Mouse (Mus musculus): ENCODE data around the gene Glycam1. TPM values are rescaled to one million over a fixed set of nuclear protein-coding genes. Genes with fewer than 3 reads are reported as not detected.

Gene Glycam1
- total RNA-seq (2012; rRNA removed): not detected in 2 replicates
- not detected for polyA plus RNA-seq (2012; ENCODE audit: insufficient read depth in 1 of 2, insufficient read length in 2 of 2, low read depth in 1 of 2, low replicate concordance in 2 of 2, missing spikeins in 1 of 2)

- H3K27ac ChIP-seq (ENCODE audit: control insufficient read depth, low read depth, low read length): no peak within 1 kb of the TSS
- H3K9ac ChIP-seq (ENCODE audit: control insufficient read depth, low read depth, low read length, poor library complexity, severe bottlenecking): no peak within 1 kb of the TSS
- no peaks in the 10 kb centered on the region for H3K79me2 ChIP-seq (ENCODE audit: control insufficient read depth, insufficient read depth, low read length, poor library complexity)
- H3K4me1 ChIP-seq (ENCODE audit: control insufficient read depth in 1 of 2, insufficient read depth in 2 of 2, low read length in 2 of 2): no peaks in the 10 kb centered on the region
- H3K4me3 ChIP-seq (ENCODE audit: control insufficient read depth in 1 of 2, insufficient read depth in 1 of 2, low read depth in 2 of 2, low read length in 2 of 2): no peak within 1 kb of the TSS
- no peaks in the 10 kb centered on the region for H3K36me3 ChIP-seq (ENCODE audit: control insufficient read depth in 1 of 2, insufficient read depth in 2 of 2, low read length in 2 of 2)
- H3K9me3 ChIP-seq (replicated peaks; ENCODE audit: insufficient read depth, low read length): no peaks in the 10 kb centered on the region
- no peak for DNase-seq (ENCODE audit: low read depth, low spot score)
- no peaks in the 10 kb centered on the region for H3K27me3 ChIP-seq (ENCODE audit: control insufficient read depth in 1 of 2, insufficient read depth in 2 of 2, low read length in 2 of 2)
- TF ChIP-seq MEF2A (IDR thresholded peaks at IDR 0.05; ENCODE audit: extremely low read depth, insufficient replicate concordance, low read depth, low read length, poor library complexity, severe bottlenecking) (no peak), POLR2A (IDR thresholded peaks at IDR 0.05; ENCODE audit: control insufficient read depth in 1 of 2, insufficient read depth in 1 of 2, low read depth in 1 of 2, low read length in 2 of 2, poor library complexity in 1 of 2) (no peak), TBP (IDR thresholded peaks at IDR 0.05; ENCODE audit: low read depth, low read length) (no peak), HCFC1 (IDR thresholded peaks at IDR 0.05; ENCODE audit: low read depth, low read length) (no peak), MAX (IDR thresholded peaks at IDR 0.05; ENCODE audit: low read length) (no peak), UBTF (IDR thresholded peaks at IDR 0.05; ENCODE audit: borderline replicate concordance, insufficient read depth, low read depth, low read length) (no peak), SMC3 (IDR thresholded peaks at IDR 0.05; ENCODE audit: low read depth, low read length) (no peak), MAFK (IDR thresholded peaks at IDR 0.05; ENCODE audit: borderline replicate concordance, low read depth, low read length) (no peak), POLR2AphosphoS2 (IDR thresholded peaks at IDR 0.05; ENCODE audit: low read length) (no peak), GATA1 (IDR thresholded peaks at IDR 0.05; ENCODE audit: low read depth, low read length) (no peak), NELFE (IDR thresholded peaks at IDR 0.05; ENCODE audit: low read depth, low read length) (no peak), USF2 (IDR thresholded peaks at IDR 0.05; ENCODE audit: borderline replicate concordance in 1 of 2, insufficient read depth in 1 of 2, low read depth in 1 of 2, low read length in 2 of 2) (no peak), EP300 (IDR thresholded peaks at IDR 0.05; ENCODE audit: low read depth in 1 of 2, low read length in 2 of 2) (no peak)
Observed at GRCm38 (mm10) chr15:103564981-103565380, at the start of gene Glycam1. Gene Glycam1, minus strand, starts transcription at chr15:103565081.

- TF ChIP-seq UBTF (IDR thresholded peaks at IDR 0.05; ENCODE audit: borderline replicate concordance, insufficient read depth, low read depth, low read length) (no peak), CHD1 (IDR thresholded peaks at IDR 0.05; ENCODE audit: low read depth, low read length) (no peak), RAD21 (IDR thresholded peaks at IDR 0.05; ENCODE audit: low read depth, low read length) (no peak), TAL1 (IDR thresholded peaks at IDR 0.05; ENCODE audit: low read length) (no peak), NELFE (IDR thresholded peaks at IDR 0.05; ENCODE audit: low read depth, low read length) (no peak), USF1 (IDR thresholded peaks at IDR 0.05; ENCODE audit: low read depth, low read length) (no peak), MXI1 (IDR thresholded peaks at IDR 0.05; ENCODE audit: low read depth, low read length) (no peak), CHD2 (IDR thresholded peaks at IDR 0.05; ENCODE audit: low read length) (no peak)
- Histone ChIP-seq H3K27me3 (ENCODE audit: control insufficient read depth in 1 of 2, insufficient read depth in 2 of 2, low read length in 2 of 2) (no peaks in the 10 kb centered on the region), H3K9ac (ENCODE audit: control insufficient read depth, low read depth, low read length, poor library complexity, severe bottlenecking) (no peak overlapping the region), H3K4me1 (ENCODE audit: control insufficient read depth in 1 of 2, insufficient read depth in 2 of 2, low read length in 2 of 2) (no peaks in the 10 kb centered on the region), H3K36me3 (ENCODE audit: control insufficient read depth in 1 of 2, insufficient read depth in 2 of 2, low read length in 2 of 2) (no peaks in the 10 kb centered on the region), H3K79me2 (ENCODE audit: control insufficient read depth, insufficient read depth, low read length, poor library complexity) (no peaks in the 10 kb centered on the region), H3K27ac (ENCODE audit: control insufficient read depth, low read depth, low read length) (no peak overlapping the region), H3K4me3 (ENCODE audit: control insufficient read depth in 1 of 2, insufficient read depth in 1 of 2, low read depth in 2 of 2, low read length in 2 of 2) (no peak overlapping the region), H3K9me3 (replicated peaks; ENCODE audit: insufficient read depth, low read length) (no peaks in the 10 kb centered on the region)
- DNase-seq (ENCODE audit: low read depth, low spot score): no peak
Observed at GRCm38 (mm10) chr15:103604481-103604880, 39.6 kb upstream of the Glycam1 start.

All from MEL (cell line).